Mouse (Mus musculus) small intestine, adult 2 months (tissue): ENCODE measurements around the gene Tmem267. TPM values are rescaled to one million over a fixed set of nuclear protein-coding genes. Genes with fewer than 3 reads are reported as not detected.
A peak's percentile ranks its signal among the peaks of the same experiment; 100 is the strongest.
"Not testable (repeated sequence)": the region's sequence is repeated elsewhere in the genome, so short reads cannot be mapped to it uniquely, and the experiment has no call there.

Experiments
- H3K27ac ChIP-seq: fragments of 200-500 bp; 2 replicates; pipeline ENCODE4 v1.5.1; 2012; ENCODE audit warnings: low read depth, low read length, control low read depth, inconsistent platforms; ENCODE audit not compliant: insufficient read depth
- H3K27me3 ChIP-seq: fragments of 200-500 bp; 2 replicates; pipeline ENCODE4 v1.6.1; 2012; ENCODE audit warnings: mild to moderate bottlenecking, moderate library complexity, low read length, inconsistent platforms; ENCODE audit not compliant: control insufficient read depth, insufficient read depth
- H3K36me3 ChIP-seq: fragments of 200-500 bp; 2 replicates; pipeline ENCODE4 v1.6.1; 2012; ENCODE audit warnings: mild to moderate bottlenecking, low read length, control low read depth, inconsistent platforms; ENCODE audit not compliant: control insufficient read depth, insufficient read depth
- H3K4me1 ChIP-seq: fragments of 200-500 bp; 2 replicates; pipeline ENCODE4 v1.6.1; 2012; ENCODE audit warnings: low read length, inconsistent platforms, mixed read lengths; ENCODE audit not compliant: control insufficient read depth, insufficient read depth, insufficient read length
- H3K4me3 ChIP-seq: fragments of 200-500 bp; 2 replicates; pipeline ENCODE4 v1.5.1; 2012; ENCODE audit warnings: low read depth, mild to moderate bottlenecking, control low read depth, inconsistent platforms, low read length, moderate library complexity
- CTCF ChIP-seq: fragments of 200-500 bp; IDR thresholded peaks from 2 replicates; pipeline ENCODE4 v1.5.1; 2012; ENCODE audit warnings: low read depth, mild to moderate bottlenecking, control low read depth, inconsistent platforms, low read length, moderate library complexity, mixed read lengths; ENCODE audit not compliant: insufficient replicate concordance, insufficient read length; ENCODE audit errors: extremely low read depth
- POLR2A ChIP-seq: fragments of 200-500 bp; IDR thresholded peaks from 2 replicates; pipeline ENCODE4 v1.6.1; 2012; ENCODE audit warnings: low read depth, mild to moderate bottlenecking, control low read depth, inconsistent platforms, low read length, moderate library complexity
- WGBS: fragments of 180-500 bp; shearing (Covaris S2); methylation state at CpG from one replicate; pipeline ENCODE4 v1.1.7; 2018; 5-methylcytosine and 5-hydroxymethylcytosine counted together
- polyA plus RNA-seq: library from polyadenylated mRNA; depleted of rRNA; stranded (reverse); fragments of >200 nt; gene quantifications from 2 replicates; pipeline ENCODE4 v1.2.3, GENCODE M21; 2012

The Tmem267 gene
- polyA plus RNA-seq, 1 experiment, result 5.6 TPM

- H3K36me3 ChIP-seq, H3K4me1 ChIP-seq, H3K27ac ChIP-seq, H3K27me3 ChIP-seq, H3K4me3 ChIP-seq: not testable (repeated sequence)
Measured at GRCm38 (mm10) chr13:119600166-119600565, 112.3 kb downstream of the Tmem267 start.

GRCm38 (mm10) chr13:119602688-119603331 is 115.0 kb downstream of the Tmem267 start:
- not testable (repeated sequence) for H3K36me3 ChIP-seq, H3K4me3 ChIP-seq, H3K27me3 ChIP-seq, H3K27ac ChIP-seq, H3K4me1 ChIP-seq
- WGBS, result 60% methylated on average over 13 of the region's 13 CpGs

GRCm38 (mm10) chr13:119603890-119604289 is 116.1 kb downstream of the Tmem267 start:
- not testable (repeated sequence) for H3K4me1 ChIP-seq, H3K4me3 ChIP-seq, H3K36me3 ChIP-seq, H3K27ac ChIP-seq, H3K27me3 ChIP-seq
- WGBS, result 94% methylated on average over 8 of the region's 8 CpGs

- 91% methylated on average over 8 of the region's 9 CpGs for WGBS
- H3K27me3 ChIP-seq, H3K36me3 ChIP-seq, H3K4me3 ChIP-seq, H3K27ac ChIP-seq, H3K4me1 ChIP-seq: not testable (repeated sequence)
Measured at GRCm38 (mm10) chr13:119604322-119604721, 116.5 kb downstream of the Tmem267 start.

GRCm38 (mm10) chr13:119618841-119619240 is 131.0 kb downstream of the Tmem267 start:
- H3K4me3 ChIP-seq, result no peak overlapping the region
- no peaks in the 10 kb centered on the region for H3K27me3 ChIP-seq
- no peaks in the 10 kb centered on the region for H3K36me3 ChIP-seq
- H3K27ac ChIP-seq, result peak overlapping the region; percentile 45
- TF ChIP-seq POLR2A (no peak), CTCF (no peak)
- WGBS, result 88% methylated on average over 3 of the region's 3 CpGs
- peaks cover 9% of the 10 kb centered on the region; the same call in 1 of the 2 replicates for H3K4me1 ChIP-seq

- H3K4me3 ChIP-seq, result no peak overlapping the region
- WGBS, result 21% methylated on average over 3 of the region's 3 CpGs
- H3K4me1 ChIP-seq, result peaks cover 9% of the 10 kb centered on the region; the same call in 1 of the 2 replicates
- peak overlapping the region; percentile 45 for H3K27ac ChIP-seq
- no peaks in the 10 kb centered on the region for H3K27me3 ChIP-seq
- no peaks in the 10 kb centered on the region for H3K36me3 ChIP-seq
- TF ChIP-seq POLR2A, result no peak
- no peak for TF ChIP-seq CTCF
Measured at GRCm38 (mm10) chr13:119619735-119620134, 131.9 kb downstream of the Tmem267 start.

GRCm38 (mm10) chr13:119623634-119624033 is 135.8 kb downstream of the Tmem267 start, which contains the start of gene Ccl28:
Gene Ccl28, plus strand, starts transcription at chr13:119623819.
- H3K27ac ChIP-seq, result peak within 1 kb of the TSS; percentile 88
- H3K4me1 ChIP-seq, result peaks cover 10% of the 10 kb centered on the region; the same call in 1 of the 2 replicates
- no peaks in the 10 kb centered on the region for H3K27me3 ChIP-seq
- TF ChIP-seq CTCF, result no peak
- peak; percentile 72; the same call in 1 of the 2 replicates for TF ChIP-seq POLR2A
- 29% methylated on average over 6 of the region's 6 CpGs for WGBS
- no peaks in the 10 kb centered on the region for H3K36me3 ChIP-seq
- H3K4me3 ChIP-seq, result peak within 1 kb of the TSS; percentile 70

GRCm38 (mm10) chr13:119625952-119626351 is 138.1 kb downstream of the Tmem267 start:
- H3K4me1 ChIP-seq, H3K27me3 ChIP-seq: not testable (repeated sequence)
- TF ChIP-seq CTCF, result peak; percentile 52; the same call in 1 of the 2 replicates

More at GRCm38 (mm10) chr13:119625952-119626351, 138.1 kb downstream of the Tmem267 start:
- 40% methylated on average over 5 of the region's 5 CpGs for WGBS
- peak overlapping the region; percentile 36; the same call in 1 of the 2 replicates for H3K27ac ChIP-seq
- not testable (repeated sequence) for H3K4me3 ChIP-seq, H3K36me3 ChIP-seq
